Mouse (Mus musculus): ENCODE measurements around the gene Tmem82.

Tmem82 gene

DNA sequence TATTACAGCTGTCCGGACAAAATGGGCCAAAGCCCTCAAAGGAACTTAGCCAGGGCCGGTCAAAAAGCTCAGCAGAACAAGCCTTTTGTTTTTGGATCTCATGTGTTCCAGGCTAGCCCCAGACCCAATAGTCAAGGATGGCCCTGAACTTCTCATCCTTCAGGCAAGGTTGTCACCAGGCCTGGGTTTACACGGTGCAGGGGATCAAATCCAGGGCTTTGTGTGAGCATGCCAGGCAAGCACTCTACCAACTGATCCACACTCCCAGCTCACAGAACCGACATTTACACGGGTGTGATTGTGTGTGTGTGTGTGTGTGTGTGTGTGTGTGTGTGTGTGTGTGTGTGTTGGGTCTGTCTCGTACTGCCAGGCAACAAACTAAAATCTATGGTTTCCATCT is 1.6 kb downstream of the Tmem82 start:
- in situ Hi-C loops (cut with MboI, MseI): no loop called here

GRCm38 (mm10) chr4:141614946-141615345 is 3.5 kb downstream of the Tmem82 start:
- in situ Hi-C loops (cut with MboI, MseI): no loop called here

DNA sequence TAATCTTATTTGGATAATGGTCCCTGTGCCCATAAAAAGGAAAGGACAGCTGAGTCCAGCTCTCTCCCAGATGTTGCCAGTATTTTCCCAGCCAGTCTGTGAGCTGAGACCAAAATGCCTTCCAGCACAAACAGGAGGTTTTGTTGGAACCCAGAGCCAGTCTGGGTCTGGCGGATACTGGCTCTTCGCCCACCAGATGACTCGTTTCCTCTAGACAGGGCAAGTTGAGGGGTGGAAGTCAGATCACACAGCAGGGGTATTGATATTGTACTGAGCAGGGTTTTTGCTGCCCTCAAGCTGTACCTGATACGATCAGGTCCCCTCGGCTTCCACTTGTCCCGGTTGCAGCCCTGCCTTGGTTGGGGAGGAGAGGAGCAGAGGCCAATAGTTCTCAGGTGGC is 8.9 kb downstream of the Tmem82 start:
- in situ Hi-C loops (cut with MboI, MseI): no loop called here

GRCm38 (mm10) chr4:141605861-141606260 is 12.6 kb downstream of the Tmem82 start, which contains the start of gene Fblim1:
Gene Fblim1, minus strand, starts transcription at chr4:141606096.
- in situ Hi-C loops (cut with MboI, MseI): no loop called here

- in situ Hi-C loops (cut with MboI, MseI): no loop called here
Observed at GRCm38 (mm10) chr4:141605421-141605820, 13.0 kb downstream of the Tmem82 start.

GRCm38 (mm10) chr4:141604493-141604892 is 13.9 kb downstream of the Tmem82 start:
- in situ Hi-C loops (cut with MboI, MseI): no loop called here

DNA sequence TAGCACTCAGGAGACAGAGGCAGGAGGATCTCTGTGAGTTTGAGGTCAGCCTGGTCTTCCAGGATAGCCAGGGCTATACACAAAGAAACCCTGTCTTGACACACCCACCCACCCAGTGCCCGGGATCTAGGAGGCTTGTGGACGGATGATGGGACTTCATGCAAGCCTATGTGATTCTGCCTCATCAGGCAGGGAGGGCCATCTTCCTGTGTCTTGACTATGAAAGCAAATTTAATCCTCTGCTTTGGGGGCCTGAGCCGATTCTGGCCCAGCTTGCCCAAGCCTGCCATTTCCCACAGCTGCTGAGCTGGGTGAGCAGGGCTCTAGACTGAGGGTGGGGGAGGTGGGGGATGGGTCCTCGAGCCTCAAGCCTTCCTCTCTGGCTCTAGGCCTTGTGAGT is 14.5 kb downstream of the Tmem82 start:
- in situ Hi-C loops (cut with MboI, MseI): no loop called here

DNA sequence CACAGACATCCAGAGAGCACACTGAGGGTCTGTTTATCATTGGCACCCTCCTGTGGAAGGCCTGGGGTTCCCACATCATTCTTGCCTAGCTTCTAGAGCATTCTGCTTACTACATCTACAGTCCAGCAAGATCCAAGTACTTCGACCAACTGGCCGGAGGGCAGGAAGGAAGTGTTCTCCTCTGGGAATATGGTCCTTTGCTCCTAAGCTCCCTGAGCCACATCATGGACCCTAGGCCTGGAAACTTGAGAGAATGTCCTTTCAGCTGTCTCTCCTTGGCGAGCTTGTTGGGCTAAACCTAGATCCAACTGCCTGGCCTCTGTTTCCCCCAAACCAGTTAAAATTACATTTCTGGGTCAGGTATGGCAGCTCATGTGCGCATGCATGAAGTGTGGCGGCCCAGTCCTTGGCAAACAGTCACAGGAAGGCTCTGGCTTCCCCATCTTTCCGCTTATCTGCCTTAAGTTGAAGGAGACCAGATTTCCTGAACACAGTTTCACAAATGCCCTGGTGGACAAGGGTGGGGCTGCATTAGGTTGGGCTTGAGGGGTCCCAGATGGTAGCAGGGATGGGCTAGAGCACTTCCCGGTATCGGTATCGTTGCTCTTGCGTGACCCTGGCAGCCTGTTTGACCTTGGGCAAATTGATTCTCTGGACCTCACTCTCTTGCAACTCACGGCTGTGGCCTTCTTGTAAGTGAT is 15.8 kb downstream of the Tmem82 start:
- in situ Hi-C loops (cut with MboI, MseI): no loop called here

DNA sequence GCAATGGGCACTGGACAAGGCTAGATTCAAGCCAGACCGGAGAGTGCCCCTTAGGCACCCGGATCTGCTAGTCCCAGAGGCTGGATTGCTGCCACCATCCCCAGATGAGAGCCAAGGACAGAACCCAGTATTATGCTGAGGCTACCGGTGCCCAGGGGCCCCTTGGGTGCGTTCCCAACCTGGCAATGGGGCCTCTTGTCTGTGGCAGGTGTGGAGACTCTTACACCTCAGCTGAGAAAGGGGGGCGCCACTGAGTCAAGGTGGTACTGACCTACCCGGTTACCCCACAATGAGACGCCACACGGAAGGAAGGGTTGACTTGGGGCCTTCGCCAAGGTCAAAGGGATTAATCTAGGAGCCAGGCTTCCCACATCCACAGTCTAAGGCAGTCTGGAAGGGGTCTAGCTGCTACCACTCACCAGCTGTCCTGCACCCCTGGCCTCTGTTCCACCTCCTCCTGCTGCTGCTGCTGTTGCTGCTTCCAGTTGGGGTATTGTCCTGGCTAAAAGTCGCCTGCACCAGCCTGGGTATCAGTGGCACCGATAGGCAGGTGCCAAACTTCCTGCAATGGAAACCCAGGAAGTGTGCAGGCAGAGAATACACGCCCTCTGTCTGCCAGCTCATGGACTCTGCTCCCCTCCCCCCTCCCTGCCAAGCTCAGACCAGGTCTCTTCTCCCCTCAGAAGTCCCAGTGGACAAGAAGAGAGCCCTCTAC is 17.1 kb downstream of the Tmem82 start:
- in situ Hi-C loops (cut with MboI, MseI): no loop called here

DNA sequence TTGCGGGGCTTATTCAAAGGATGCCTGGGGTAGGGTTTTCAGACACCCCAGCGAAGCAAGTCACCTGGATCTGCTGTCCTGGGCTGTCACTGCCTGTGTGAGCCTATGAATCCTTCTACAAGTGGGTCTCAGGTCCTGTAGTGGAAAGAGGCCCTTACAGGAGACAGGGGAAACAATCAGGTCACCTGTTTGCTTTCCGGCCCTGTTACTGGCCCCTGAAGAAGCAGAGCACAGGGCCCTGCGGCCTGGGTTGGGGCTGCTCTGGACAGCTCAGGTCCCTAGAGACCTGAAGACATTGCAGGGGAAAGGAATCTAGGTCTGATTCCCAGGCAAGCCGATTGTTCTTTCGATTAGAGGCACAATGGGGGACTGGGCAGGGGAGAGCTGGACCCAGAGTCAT is 18.1 kb downstream of the Tmem82 start:
- in situ Hi-C loops (cut with MboI, MseI): no loop called here

GRCm38 (mm10) chr4:141599251-141600141 is 18.9 kb downstream of the Tmem82 start:
- in situ Hi-C loops (cut with MboI, MseI): no loop called here

GRCm38 (mm10) chr4:141598894-141599250 is 19.6 kb downstream of the Tmem82 start:
- in situ Hi-C loops (cut with MboI, MseI): no loop called here

DNA sequence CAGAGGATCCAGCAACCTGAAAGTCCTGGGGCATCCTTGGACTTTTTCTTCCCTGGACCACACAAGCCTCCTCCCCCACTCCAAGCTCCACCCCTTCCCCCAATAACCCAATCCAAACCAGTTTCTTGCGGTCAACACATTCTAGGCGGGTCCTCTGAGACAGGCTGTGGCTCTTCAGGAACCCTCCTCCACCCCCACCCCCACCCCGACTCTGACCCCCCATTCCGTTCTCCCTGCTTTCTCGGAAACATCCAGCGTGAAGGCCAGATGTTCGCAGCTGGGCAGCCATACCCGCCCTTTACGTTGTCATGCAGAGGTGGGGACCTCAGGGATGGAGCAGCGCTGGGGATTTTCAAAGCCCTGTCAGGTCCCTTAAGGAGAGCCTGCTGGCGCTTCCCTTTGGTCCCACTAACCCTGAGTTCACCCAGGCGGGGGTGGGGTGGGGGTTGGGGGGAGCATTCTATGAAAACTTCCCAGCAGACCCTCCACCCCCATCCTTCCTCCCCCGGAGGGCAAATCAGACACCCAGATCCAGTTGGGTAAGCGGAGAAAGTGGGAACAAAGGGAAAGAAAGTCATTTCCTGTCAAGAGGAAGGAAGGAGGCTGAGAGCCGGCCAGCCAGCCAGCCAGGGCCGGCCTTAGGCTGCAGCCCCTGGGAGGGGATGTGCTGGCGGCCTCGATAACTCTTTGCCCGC is 20.1 kb downstream of the Tmem82 start:
- in situ Hi-C loops (cut with MboI, MseI): no loop called here

DNA sequence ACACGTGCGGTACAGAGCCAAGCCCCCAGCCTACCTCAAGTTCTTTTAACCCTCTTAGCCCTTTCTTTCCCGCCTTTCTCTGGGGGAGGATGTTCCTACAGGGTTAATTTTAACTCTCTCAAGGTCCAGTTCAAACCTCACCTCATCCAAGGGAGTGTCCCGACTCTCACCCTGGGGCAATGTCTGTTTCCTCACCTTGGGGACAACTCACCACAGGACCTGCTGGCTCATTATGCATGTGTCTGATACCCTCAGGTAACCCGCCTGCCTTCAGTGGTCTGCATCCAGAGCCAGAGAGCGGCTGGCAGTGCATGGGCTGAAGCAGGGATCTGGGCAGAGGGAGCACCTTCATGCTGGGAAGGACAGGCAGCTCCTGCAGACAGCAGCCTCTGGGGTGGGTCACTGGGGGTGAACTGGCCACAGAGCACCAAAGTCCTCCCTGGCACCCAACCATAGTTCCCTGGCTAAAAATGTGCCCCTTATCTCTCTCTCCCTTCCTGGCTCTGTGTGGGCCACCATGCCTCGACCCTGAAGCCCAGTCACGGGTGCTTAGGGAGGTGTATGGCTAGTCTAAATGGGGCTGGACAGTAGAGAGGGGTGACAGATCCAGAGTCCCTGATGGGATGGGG is 21.6 kb downstream of the Tmem82 start:
- in situ Hi-C loops (cut with MboI, MseI): no loop called here

GRCm38 (mm10) chr4:141595605-141596268 is 22.7 kb downstream of the Tmem82 start:
- in situ Hi-C loops (cut with MboI, MseI): no loop called here

DNA sequence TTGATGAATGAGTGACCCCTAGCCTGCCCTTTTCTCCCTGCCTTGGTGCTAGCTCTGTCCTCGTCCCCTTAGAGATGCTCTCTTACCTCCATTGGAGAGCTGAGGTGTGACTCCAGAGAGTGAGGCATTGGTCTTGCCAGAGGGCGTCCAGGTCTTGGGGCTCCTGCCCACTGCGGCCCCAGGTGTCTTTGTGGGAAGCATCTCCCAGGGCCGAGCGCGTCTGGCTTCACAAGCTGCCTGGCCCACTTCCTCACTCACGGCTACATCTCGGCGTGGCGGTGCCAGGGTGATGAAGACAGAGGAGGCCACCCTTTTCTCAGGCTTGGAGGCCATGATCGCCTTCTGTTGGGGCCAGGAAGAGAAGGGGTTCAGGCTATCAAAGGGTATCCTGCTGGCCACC is 23.3 kb downstream of the Tmem82 start:
- in situ Hi-C loops (cut with MboI, MseI): no loop called here

- in situ Hi-C loops (cut with MboI, MseI): no loop called here
Observed at GRCm38 (mm10) chr4:141591547-141591946, 26.9 kb downstream of the Tmem82 start.

DNA sequence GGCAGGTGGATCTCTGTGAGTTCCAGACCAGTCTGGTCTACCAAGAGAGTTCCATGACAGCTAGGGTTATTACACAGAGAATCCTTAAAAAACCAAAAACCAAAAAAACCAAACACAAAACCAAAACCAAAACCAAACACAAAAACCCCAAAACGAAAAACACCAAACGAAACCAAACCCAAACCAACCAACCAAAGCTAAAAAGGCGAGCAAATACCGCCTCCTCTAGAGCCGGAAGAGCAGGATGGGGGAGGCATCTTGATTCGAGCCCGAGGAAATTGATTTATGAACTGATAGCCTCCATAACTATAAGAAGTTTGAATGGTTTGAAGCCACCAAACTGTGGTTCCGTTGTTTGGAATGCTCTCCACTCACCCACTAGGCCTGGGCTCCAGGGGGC is 34.5 kb downstream of the Tmem82 start:
- in situ Hi-C loops (cut with MboI, MseI): no loop called here

GRCm38 (mm10) chr4:141581051-141581450 is 37.4 kb downstream of the Tmem82 start:
- in situ Hi-C loops (cut with MboI, MseI): no loop called here

DNA sequence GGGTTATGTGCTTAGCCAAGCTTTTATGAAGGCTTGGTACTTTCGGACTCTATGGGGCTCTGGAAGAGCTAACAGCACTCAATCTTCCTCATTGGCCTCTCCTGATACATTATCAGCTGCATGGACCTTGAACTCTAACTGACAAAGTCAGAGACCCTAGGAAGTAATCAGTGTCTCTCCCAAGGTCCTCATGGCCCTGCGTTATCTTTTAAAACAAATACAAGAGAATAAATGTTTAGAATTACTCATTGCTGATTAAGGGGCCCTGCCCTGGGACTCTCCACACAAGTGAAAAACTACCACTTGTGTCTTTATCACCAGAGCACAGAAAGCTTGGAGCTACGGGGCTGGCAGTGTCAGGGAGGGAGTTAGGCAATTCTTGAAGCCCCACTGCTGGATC is 39.6 kb downstream of the Tmem82 start:
- in situ Hi-C loops (cut with MboI, MseI): no loop called here

- in situ Hi-C loops (cut with MboI, MseI): no loop called here
Observed at GRCm38 (mm10) chr4:141576877-141577276, 41.6 kb downstream of the Tmem82 start.

Measured in regulatory T cell (primary cell).